Mouse (Mus musculus) erythroblast, adult 5-6 weeks (primary cell): ENCODE measurements at regions not wholly inside any gene's neighbourhood (a gene's known extent, or its start where the extent isn't known, plus 50 kb on each side); places are given as distances from the start of the nearest gene placed in this dataset.

Experiments
- ATAC-seq: replicated peaks from 2 replicates; pipeline ENCODE4 v1.8.0; 2016; ENCODE audit warnings: moderate number of reproducible peaks, mild to moderate bottlenecking, moderate TSS enrichment, inconsistent platforms; ENCODE audit not compliant: poor library complexity, low FRiP score, severe bottlenecking

- ATAC-seq = no peak
Observed at GRCm38 (mm10) chr13:118849541-118849940, 179.9 kb downstream of the Fgf10 start.

- ATAC-seq = no peak
Observed at GRCm38 (mm10) chr13:118850708-118851107, 181.1 kb downstream of the Fgf10 start.

- ATAC-seq = no peak
Observed at GRCm38 (mm10) chr13:118886339-118886810, 216.8 kb downstream of the Fgf10 start.

- no peak for ATAC-seq
Observed at GRCm38 (mm10) chr13:118895079-118895478, 225.5 kb downstream of the Fgf10 start.

GRCm38 (mm10) chr13:118901950-118902349, 232.4 kb downstream of the Fgf10 start:
- ATAC-seq = no peak

- no peak for ATAC-seq
Observed at GRCm38 (mm10) chr13:118910351-118910750, 240.8 kb downstream of the Fgf10 start.

- no peak for ATAC-seq
Observed at GRCm38 (mm10) chr13:118940786-118941185, 271.2 kb downstream of the Fgf10 start.

GRCm38 (mm10) chr13:118966120-118966676, 296.6 kb downstream of the Fgf10 start:
- no peak for ATAC-seq

GRCm38 (mm10) chr13:118967707-118968106, 298.1 kb downstream of the Fgf10 start:
- no peak for ATAC-seq

GRCm38 (mm10) chr13:118975008-118975407, 305.4 kb downstream of the Fgf10 start:
- no peak for ATAC-seq

GRCm38 (mm10) chr13:118975519-118975918, 305.9 kb downstream of the Fgf10 start:
- ATAC-seq = no peak

- ATAC-seq = no peak
Observed at GRCm38 (mm10) chr13:118979505-118979904, 309.9 kb downstream of the Fgf10 start.

GRCm38 (mm10) chr13:118981196-118981810, 311.7 kb downstream of the Fgf10 start:
- ATAC-seq = no peak

- ATAC-seq = no peak
Observed at GRCm38 (mm10) chr13:118985285-118985684, 315.7 kb downstream of the Fgf10 start.

- no peak for ATAC-seq
Observed at GRCm38 (mm10) chr13:119025305-119025975, 355.8 kb downstream of the Fgf10 start.

- ATAC-seq = no peak
Observed at GRCm38 (mm10) chr13:119039616-119040015, 370.0 kb downstream of the Fgf10 start.

- ATAC-seq = no peak
Observed at GRCm38 (mm10) chr13:119045112-119045511, 375.5 kb downstream of the Fgf10 start.

- ATAC-seq = no peak
Observed at GRCm38 (mm10) chr13:119068745-119069580, 359.4 kb upstream of the Paip1 start.

GRCm38 (mm10) chr13:119069581-119069936, 358.8 kb upstream of the Paip1 start:
- ATAC-seq = no peak

GRCm38 (mm10) chr13:119079243-119079642, 349.2 kb upstream of the Paip1 start:
- ATAC-seq = no peak
